Mouse (Mus musculus): Measurements from ENCODE around the gene Ypel1.
A peak's percentile ranks its signal among the peaks of the same experiment; 100 is the strongest.

The Ypel1 gene

GRCm38 (mm10) chr16:17086241-17086640 lies 16.7 kb downstream of the Ypel1 start:
- DNase-seq (ENCODE audit: low read depth, low spot score) = no peak

- DNase-seq (ENCODE audit: low read depth, low spot score) = no peak
Observed at GRCm38 (mm10) chr16:17086669-17087193, 17.2 kb downstream of the Ypel1 start.

GRCm38 (mm10) chr16:17088346-17088745 lies 18.9 kb downstream of the Ypel1 start:
- DNase-seq (ENCODE audit: low read depth, low spot score) = no peak

- no peak for DNase-seq (ENCODE audit: low read depth, low spot score)
Observed at GRCm38 (mm10) chr16:17096938-17097337, 27.4 kb downstream of the Ypel1 start.

- no peak for DNase-seq (ENCODE audit: low read depth, low spot score)
Observed at GRCm38 (mm10) chr16:17102630-17103220, 33.2 kb downstream of the Ypel1 start.

GRCm38 (mm10) chr16:17104600-17104999 lies 35.1 kb downstream of the Ypel1 start:
- no peak for DNase-seq (ENCODE audit: low read depth, low spot score)

- peak; percentile 91 for DNase-seq (ENCODE audit: low read depth, low spot score)
Observed at GRCm38 (mm10) chr16:17110771-17111743, 41.6 kb downstream of the Ypel1 start, which contains the start of gene Ppil2. Ppil2 (minus strand) TSS chr16:17111257.

GRCm38 (mm10) chr16:17117309-17117799 lies 47.9 kb downstream of the Ypel1 start:
- no peak for DNase-seq (ENCODE audit: low read depth, low spot score)

- DNase-seq (ENCODE audit: low read depth, low spot score) = peak; percentile 84
Observed at GRCm38 (mm10) chr16:17121569-17121968, 52.1 kb downstream of the Ypel1 start.

- peak; percentile 72 for DNase-seq (ENCODE audit: low read depth, low spot score)
Observed at GRCm38 (mm10) chr16:17124119-17124870, 54.8 kb downstream of the Ypel1 start.

GRCm38 (mm10) chr16:17124871-17125520 lies 55.5 kb downstream of the Ypel1 start, which contains the start of gene 2610318N02Rik:
2610318N02Rik (minus strand) TSS chr16:17125167.
- DNase-seq (ENCODE audit: low read depth, low spot score) = peak; percentile 93

GRCm38 (mm10) chr16:17127292-17127691 lies 57.8 kb downstream of the Ypel1 start:
- peak; percentile 84 for DNase-seq (ENCODE audit: low read depth, low spot score)

- peak; percentile 56 for DNase-seq (ENCODE audit: low read depth, low spot score)
Observed at GRCm38 (mm10) chr16:17131191-17132088, 61.9 kb downstream of the Ypel1 start.

- peak; percentile 99 for DNase-seq (ENCODE audit: low read depth, low spot score)
Observed at GRCm38 (mm10) chr16:17132089-17132905, 62.8 kb downstream of the Ypel1 start, which contains the start of gene Sdf2l1. Sdf2l1 (minus strand) TSS chr16:17132383.

GRCm38 (mm10) chr16:17132906-17133200 lies 63.4 kb downstream of the Ypel1 start:
- peak; percentile 30 for DNase-seq (ENCODE audit: low read depth, low spot score)
